Mouse (Mus musculus): ENCODE measurements around the gene Ccdc142. TPM values are rescaled to one million over a fixed set of nuclear protein-coding genes. Genes with fewer than 3 reads are reported as not detected.
A peak's percentile ranks its signal among the peaks of the same experiment; 100 is the strongest.

The Ccdc142 gene
- total and polyA plus RNA-seq, 3 experiments: 3.4 to 6.3 (median 4.4) TPM

GRCm38 (mm10) chr6:83058725-83059124, 42.7 kb upstream of the Ccdc142 start:
- ATAC-seq (ENCODE audit: extremely low read depth, insufficient number of reproducible peaks, low FRiP score, poor library complexity, severe bottlenecking) (no peak), DNase-seq (ENCODE audit: low spot score) (no peak)
- peaks cover 75% of the 10 kb centered on the region for H3K36me3 ChIP-seq (replicated peaks)
- peaks cover 24% of the 10 kb centered on the region for H3K4me1 ChIP-seq (ENCODE audit: insufficient read depth, low read depth, low read length)
- no peaks in the 10 kb centered on the region for H3K9me3 ChIP-seq (replicated peaks)
- TF ChIP-seq POLR2AphosphoS5 (IDR thresholded peaks at IDR 0.05; ENCODE audit: insufficient replicate concordance, low read depth, low read length) (peak; percentile 79), GATA1 (IDR thresholded peaks at IDR 0.05; ENCODE audit: borderline replicate concordance, low read length) (no peak)
- no peaks in the 10 kb centered on the region for H3K27me3 ChIP-seq (ENCODE audit: insufficient read depth, low read length)
- no peak overlapping the region for H3K4me3 ChIP-seq (ENCODE audit: low read depth, low read length)

GRCm38 (mm10) chr6:83065995-83066394, 35.4 kb upstream of the Ccdc142 start:
- Histone ChIP-seq H3K36me3 (replicated peaks) (peaks cover 38% of the 10 kb centered on the region), H3K9me3 (replicated peaks) (peaks cover 29% of the 10 kb centered on the region), H3K4me1 (ENCODE audit: insufficient read depth, low read depth, low read length) (no peaks in the 10 kb centered on the region), H3K4me3 (ENCODE audit: low read depth, low read length) (no peak overlapping the region), H3K27me3 (ENCODE audit: insufficient read depth, low read length) (peaks cover 22% of the 10 kb centered on the region; the same call in 1 of the 2 replicates)
- ATAC-seq (ENCODE audit: extremely low read depth, insufficient number of reproducible peaks, low FRiP score, poor library complexity, severe bottlenecking): no peak
- DNase-seq (ENCODE audit: low spot score): no peak
- TF ChIP-seq CTCF (IDR thresholded peaks at IDR 0.05; ENCODE audit: low read depth, low read length) (no peak), TAL1 (conservative IDR thresholded peaks at IDR 0.05; ENCODE audit: low read depth, low read length) (no peak), GATA1 (IDR thresholded peaks at IDR 0.05; ENCODE audit: borderline replicate concordance, low read length) (no peak), POLR2AphosphoS5 (IDR thresholded peaks at IDR 0.05; ENCODE audit: insufficient replicate concordance, low read depth, low read length) (no peak), GATA2 (IDR thresholded peaks at IDR 0.05; ENCODE audit: borderline replicate concordance, low read depth, low read length) (no peak)

GRCm38 (mm10) chr6:83066441-83066840, 35.0 kb upstream of the Ccdc142 start:
- no peak for ATAC-seq (ENCODE audit: extremely low read depth, insufficient number of reproducible peaks, low FRiP score, poor library complexity, severe bottlenecking)
- peaks cover 34% of the 10 kb centered on the region for H3K36me3 ChIP-seq (replicated peaks)
- DNase-seq (ENCODE audit: low spot score): no peak
- peaks cover 26% of the 10 kb centered on the region; the same call in 1 of the 2 replicates for H3K27me3 ChIP-seq (ENCODE audit: insufficient read depth, low read length)
- TF ChIP-seq GATA2 (IDR thresholded peaks at IDR 0.05; ENCODE audit: borderline replicate concordance, low read depth, low read length) (no peak), TAL1 (conservative IDR thresholded peaks at IDR 0.05; ENCODE audit: low read depth, low read length) (no peak), GATA1 (IDR thresholded peaks at IDR 0.05; ENCODE audit: borderline replicate concordance, low read length) (no peak), CTCF (IDR thresholded peaks at IDR 0.05; ENCODE audit: low read depth, low read length) (no peak), POLR2AphosphoS5 (IDR thresholded peaks at IDR 0.05; ENCODE audit: insufficient replicate concordance, low read depth, low read length) (no peak)
- H3K4me3 ChIP-seq (ENCODE audit: low read depth, low read length): no peak overlapping the region
- H3K4me1 ChIP-seq (ENCODE audit: insufficient read depth, low read depth, low read length): no peaks in the 10 kb centered on the region
- H3K9me3 ChIP-seq (replicated peaks): peaks cover 33% of the 10 kb centered on the region

- DNase-seq (ENCODE audit: low spot score) (no peak), ATAC-seq (ENCODE audit: extremely low read depth, insufficient number of reproducible peaks, low FRiP score, poor library complexity, severe bottlenecking) (no peak)
- Histone ChIP-seq H3K4me3 (ENCODE audit: low read depth, low read length) (no peak overlapping the region; the same call in 1 of the 2 replicates), H3K36me3 (replicated peaks) (peaks cover 24% of the 10 kb centered on the region), H3K9me3 (replicated peaks) (peaks cover 33% of the 10 kb centered on the region), H3K27me3 (ENCODE audit: insufficient read depth, low read length) (peaks cover 40% of the 10 kb centered on the region), H3K4me1 (ENCODE audit: insufficient read depth, low read depth, low read length) (no peaks in the 10 kb centered on the region)
- TF ChIP-seq GATA1 (IDR thresholded peaks at IDR 0.05; ENCODE audit: borderline replicate concordance, low read length) (no peak), CTCF (IDR thresholded peaks at IDR 0.05; ENCODE audit: low read depth, low read length) (no peak), POLR2AphosphoS5 (IDR thresholded peaks at IDR 0.05; ENCODE audit: insufficient replicate concordance, low read depth, low read length) (no peak), TAL1 (conservative IDR thresholded peaks at IDR 0.05; ENCODE audit: low read depth, low read length) (no peak), GATA2 (IDR thresholded peaks at IDR 0.05; ENCODE audit: borderline replicate concordance, low read depth, low read length) (no peak)
These were observed 33.2 kb upstream of the Ccdc142 start for GRCm38 (mm10) chr6:83068221-83068620.

DNA sequence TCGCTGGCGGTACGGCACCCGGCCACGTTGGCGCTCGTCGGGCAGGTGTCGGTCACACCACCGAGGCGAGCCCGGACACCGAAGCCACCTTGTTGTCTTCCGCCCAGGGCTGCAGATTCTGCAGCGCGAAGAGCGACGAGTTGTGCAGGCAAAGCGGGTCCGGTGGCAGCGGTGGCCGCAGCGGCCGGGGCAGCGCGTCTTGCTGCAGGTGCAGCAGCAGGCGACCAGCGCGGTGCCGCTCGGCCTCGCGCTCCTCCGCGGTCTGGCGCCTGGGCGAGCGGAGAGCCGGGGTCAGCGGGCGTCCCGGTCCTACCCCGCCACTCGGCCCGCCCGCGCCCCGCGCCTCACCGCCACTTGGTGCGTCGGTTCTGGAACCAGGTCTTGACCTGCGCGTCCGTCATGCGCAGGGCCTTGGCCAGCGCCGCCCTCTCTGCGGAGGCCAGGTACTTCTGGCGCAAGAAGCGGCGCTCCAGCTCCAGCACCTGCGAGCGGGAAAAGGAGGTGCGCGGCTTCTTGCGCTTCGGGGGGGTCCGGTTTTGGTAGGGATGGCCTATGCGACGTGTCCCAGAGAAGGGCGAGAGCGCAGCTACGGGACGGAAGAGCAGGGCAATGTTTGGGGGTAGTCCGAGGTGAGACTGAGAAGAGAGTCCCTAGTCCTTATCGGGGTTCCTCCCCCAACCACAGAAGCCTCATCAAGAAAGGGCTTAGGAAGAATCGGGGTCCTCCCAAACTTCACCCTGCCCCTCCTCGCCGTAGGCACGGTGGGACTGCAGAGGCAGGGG, 32.5 kb upstream of the Ccdc142 start:
- Histone ChIP-seq H3K4me1 (ENCODE audit: insufficient read depth, low read depth, low read length) (no peaks in the 10 kb centered on the region), H3K36me3 (replicated peaks) (peaks cover 20% of the 10 kb centered on the region), H3K9me3 (replicated peaks) (peaks cover 33% of the 10 kb centered on the region), H3K27me3 (ENCODE audit: insufficient read depth, low read length) (peaks cover 44% of the 10 kb centered on the region), H3K4me3 (ENCODE audit: low read depth, low read length) (peak overlapping the region; percentile 27; the same call in 1 of the 2 replicates)
- no peak for ATAC-seq (ENCODE audit: extremely low read depth, insufficient number of reproducible peaks, low FRiP score, poor library complexity, severe bottlenecking)
- no peak for TF ChIP-seq TAL1 (conservative IDR thresholded peaks at IDR 0.05; ENCODE audit: low read depth, low read length)
- DNase-seq (ENCODE audit: low spot score): no peak

- ATAC-seq (ENCODE audit: extremely low read depth, insufficient number of reproducible peaks, low FRiP score, poor library complexity, severe bottlenecking): no peak
- Histone ChIP-seq H3K4me3 (ENCODE audit: low read depth, low read length) (peak overlapping the region; percentile 23; the same call in 1 of the 2 replicates), H3K36me3 (replicated peaks) (peaks cover 15% of the 10 kb centered on the region), H3K27me3 (ENCODE audit: insufficient read depth, low read length) (peaks cover 44% of the 10 kb centered on the region), H3K9me3 (replicated peaks) (peaks cover 33% of the 10 kb centered on the region), H3K4me1 (ENCODE audit: insufficient read depth, low read depth, low read length) (no peaks in the 10 kb centered on the region)
- no peak for TF ChIP-seq GATA2 (IDR thresholded peaks at IDR 0.05; ENCODE audit: borderline replicate concordance, low read depth, low read length)
- no peak for DNase-seq (ENCODE audit: low spot score)
These were observed 31.7 kb upstream of the Ccdc142 start for GRCm38 (mm10) chr6:83069488-83070246.
